Mouse (Mus musculus): ENCODE measurements at regions not wholly inside any gene's neighbourhood (a gene's known extent, or its start where the extent isn't known, plus 50 kb on each side); places are given as distances from the start of the nearest gene placed in this dataset.

DNA sequence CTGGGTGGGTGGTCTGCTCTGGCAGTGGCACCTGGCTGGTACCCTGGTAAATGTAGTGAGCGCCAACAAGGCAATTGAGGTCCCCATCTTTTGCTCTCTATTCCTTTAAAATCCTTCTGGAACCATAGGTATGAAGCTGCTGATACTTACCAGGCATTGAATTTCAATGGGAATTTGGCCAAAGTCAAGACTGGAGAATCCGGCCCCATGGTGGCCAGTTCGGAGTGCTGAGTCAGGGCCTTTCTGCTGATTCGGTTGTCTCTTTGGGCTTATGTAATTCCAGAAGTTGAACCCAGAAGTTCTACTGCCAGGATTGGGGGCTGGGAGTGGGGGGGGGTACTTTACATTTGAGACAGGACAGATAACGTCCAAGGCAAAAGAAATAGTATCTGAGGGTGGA, 79.0 kb upstream of the Ubl3 start:
- TF ChIP-seq CTCF (IDR thresholded peaks at IDR 0.05; ENCODE audit: low read depth, low read length) (no peak), EP300 (IDR thresholded peaks at IDR 0.05; ENCODE audit: insufficient read depth, low read depth, low read length) (no peak), POLR2A (IDR thresholded peaks at IDR 0.05; ENCODE audit: insufficient read depth, low read length) (no peak)

Measured in ES-Bruce4 (cell line).